8 mouse cellular contexts compared by ENCODE assay signal in the genomic region with DNA sequence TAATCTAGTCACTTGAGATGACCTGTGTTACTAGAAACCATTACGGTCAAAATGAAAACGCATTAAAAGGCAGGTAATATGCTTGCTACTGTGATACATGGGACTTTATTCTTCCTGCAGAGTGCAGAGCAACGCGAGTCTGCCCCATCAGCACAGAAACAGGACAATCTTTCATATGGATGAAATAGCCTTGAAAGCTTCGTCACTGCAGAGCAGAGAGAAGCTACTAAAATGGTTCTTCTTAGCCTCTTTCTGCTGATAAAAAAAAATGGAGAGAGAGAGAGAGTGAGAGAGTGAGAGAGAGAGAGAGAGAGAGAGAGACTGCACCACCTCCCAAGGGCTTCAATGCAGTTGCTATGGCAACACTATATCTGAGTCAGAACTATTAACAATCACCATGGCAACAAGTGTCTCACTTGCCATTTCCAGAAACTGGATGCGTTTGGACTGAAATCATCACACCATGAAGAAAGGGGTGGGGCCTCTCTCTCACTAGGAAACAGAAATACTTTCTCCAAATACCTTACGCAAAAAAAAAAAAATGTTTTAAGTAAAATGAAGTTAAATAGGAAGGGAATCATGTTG.
DNase-seq lines count a peak whose midpoint lies in the region; TF ChIP-seq lines count a peak whose summit lies in the region.

No protein-coding gene starts in this region.

- peak; percentile 33 to 47 for DNase-seq in cerebellum, postnatal 10 days
- no peak for DNase-seq in cerebellum, adult 8-10 months
- peak; percentile 74 to 85 for DNase-seq in frontal cortex, adult 2 months (ENCODE audit: extremely low spot score in 1 of 2, low spot score in 1 of 2)
- DNase-seq in left cerebral cortex, postnatal 25 days (ENCODE audit: low spot score in 2 of 2), result peak; percentile 65 to 91
- DNase-seq in right cerebral cortex, postnatal 14 days, result peak; percentile 21
- DNase-seq in urinary bladder, adult 18-20 months (ENCODE audit: low spot score in 2 of 2), result no peak
- DNase-seq in heart, adult 2 months, result no peak
- no peak for DNase-seq in adrenal gland, postnatal 25 days

- H3K36me3 ChIP-seq in heart, adult 2 months (ENCODE audit: control insufficient read depth, insufficient read depth, low read length), result no peaks in the 10 kb centered on the region

- TF ChIP-seq CTCF in heart, adult 2 months (IDR thresholded peaks at IDR 0.05), result no peak

- no peaks in the 10 kb centered on the region for H3K4me1 ChIP-seq in heart, adult 2 months (ENCODE audit: control insufficient read depth, insufficient read depth, low read length)

- intact Hi-C loops in left cerebral cortex, postnatal 25 days (cut with DNase I), result no loop called here
- intact Hi-C loops in heart, adult 2 months (cut with DNase I), result no loop called here

- TF ChIP-seq EP300 in heart, adult 2 months (IDR thresholded peaks at IDR 0.05; ENCODE audit: insufficient read depth, low read depth, low read length), result no peak

- no peak overlapping the region for H3K4me3 ChIP-seq in heart, adult 2 months

- 70% methylated on average over 7 of the region's 7 CpGs for WGBS in heart, adult 2 months

- TF ChIP-seq POLR2A in heart, adult 2 months (IDR thresholded peaks at IDR 0.05; ENCODE audit: insufficient read depth, low read depth, low read length), result no peak

- no peak overlapping the region for H3K9ac ChIP-seq in heart, adult 2 months (ENCODE audit: low read depth, low read length)

- H3K79me2 ChIP-seq in heart, adult 2 months (replicated peaks; ENCODE audit: control insufficient read depth, insufficient read depth, low read length), result no peaks in the 10 kb centered on the region

- H3K27ac ChIP-seq in heart, adult 2 months, result no peak overlapping the region

- no peaks in the 10 kb centered on the region for H3K27me3 ChIP-seq in heart, adult 2 months (ENCODE audit: control insufficient read depth, insufficient read depth, low read length)

Comparison
In these comparisons a context has a peak if more than half of its experiments do, and no peak if none do; other contexts are left out.
1. DNase-seq: peak in cerebellum, postnatal 10 days (2 of 2), frontal cortex, adult 2 months (2 of 2), left cerebral cortex, postnatal 25 days (2 of 2) and right cerebral cortex, postnatal 14 days (single experiment); none in cerebellum, adult 8-10 months (single experiment), urinary bladder, adult 18-20 months (0 of 2), heart, adult 2 months (0 of 2) and adrenal gland, postnatal 25 days (single experiment).